Mouse (Mus musculus): Measurements from ENCODE around the gene Lifr. TPM values are rescaled to one million over a fixed set of nuclear protein-coding genes. Genes with fewer than 3 reads are reported as not detected.

Gene Lifr
- total RNA-seq, 2 experiments from 2014 or later, result 57.7 to 60.9 TPM

DNA sequence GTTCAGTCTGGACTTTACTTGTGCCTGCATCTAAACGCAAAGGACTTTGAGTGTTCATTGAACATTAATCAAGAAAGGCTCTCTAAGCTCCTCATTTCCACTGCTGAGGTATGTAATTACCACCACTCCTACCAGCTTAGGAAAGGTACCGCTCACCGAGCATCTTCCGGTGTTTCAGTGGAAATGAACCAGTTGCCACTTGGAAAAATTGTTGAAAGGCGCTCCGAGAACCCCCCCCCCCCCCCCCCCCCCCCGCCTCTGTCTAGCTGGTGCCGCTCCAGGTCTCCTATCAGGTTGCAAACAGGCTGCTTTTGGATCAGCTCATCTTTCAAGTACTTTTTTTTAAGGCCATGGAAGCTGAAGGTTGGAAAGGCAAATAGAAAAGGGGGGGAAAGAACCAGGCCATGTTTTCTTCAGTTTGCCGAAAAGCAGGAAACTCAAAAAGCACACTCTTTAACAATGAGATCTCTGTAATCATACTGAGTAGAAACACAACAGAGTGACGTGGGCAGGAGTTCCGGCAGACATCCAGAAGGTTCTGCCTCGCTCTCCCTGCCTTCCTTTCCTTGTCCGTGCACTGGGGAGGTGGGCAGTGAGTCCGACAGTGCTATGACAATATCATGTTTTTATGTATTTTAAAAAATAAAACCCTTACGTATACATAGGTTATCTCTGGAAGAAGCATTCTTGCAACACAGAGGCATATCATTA is 9.3 kb upstream of the Lifr start:
- no peak for DNase-seq
- intact Hi-C loops (cut with DNase I), result no loop called here

DNA sequence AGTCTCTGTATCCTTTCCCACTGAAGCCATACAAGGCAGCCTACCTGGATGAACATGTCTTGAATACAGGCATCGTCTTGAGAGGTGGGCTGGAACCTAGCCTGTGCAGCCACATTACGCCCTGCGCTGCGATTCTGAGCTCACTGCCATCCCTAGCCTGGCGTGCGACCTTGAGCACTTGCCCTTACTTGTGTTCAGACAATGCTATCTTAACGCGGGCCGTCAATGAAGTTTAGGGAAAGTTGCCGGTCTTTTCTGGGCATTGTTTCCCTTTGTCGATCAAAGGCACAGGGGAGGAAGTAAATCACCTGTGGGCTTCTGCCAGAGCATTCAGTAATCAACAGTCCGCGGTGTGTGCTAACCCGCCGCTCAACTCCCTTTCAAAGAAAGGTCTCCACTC is 8.6 kb upstream of the Lifr start:
- intact Hi-C loops (cut with DNase I), result no loop called here
- DNase-seq, result no peak

DNA sequence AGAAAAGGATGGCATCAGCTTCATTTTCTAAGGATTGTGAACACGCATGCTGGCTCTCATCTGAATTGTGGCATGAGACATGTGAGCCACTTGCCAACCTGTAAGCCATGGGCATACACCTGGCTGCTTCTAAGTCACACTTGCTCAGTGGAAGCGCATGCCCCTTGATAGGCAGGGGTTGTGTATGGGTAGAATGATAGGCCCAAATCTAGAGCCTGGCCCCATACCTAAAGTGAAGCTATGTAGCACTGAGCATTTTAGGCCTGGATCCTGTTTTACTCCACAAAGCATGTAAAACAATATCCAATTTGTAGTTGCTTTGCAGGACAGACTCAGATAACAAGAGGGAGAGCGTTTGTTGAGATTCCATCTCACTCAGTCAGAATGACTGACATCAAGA is 7.5 kb upstream of the Lifr start:
- intact Hi-C loops (cut with DNase I), result no loop called here
- no peak for DNase-seq

DNA sequence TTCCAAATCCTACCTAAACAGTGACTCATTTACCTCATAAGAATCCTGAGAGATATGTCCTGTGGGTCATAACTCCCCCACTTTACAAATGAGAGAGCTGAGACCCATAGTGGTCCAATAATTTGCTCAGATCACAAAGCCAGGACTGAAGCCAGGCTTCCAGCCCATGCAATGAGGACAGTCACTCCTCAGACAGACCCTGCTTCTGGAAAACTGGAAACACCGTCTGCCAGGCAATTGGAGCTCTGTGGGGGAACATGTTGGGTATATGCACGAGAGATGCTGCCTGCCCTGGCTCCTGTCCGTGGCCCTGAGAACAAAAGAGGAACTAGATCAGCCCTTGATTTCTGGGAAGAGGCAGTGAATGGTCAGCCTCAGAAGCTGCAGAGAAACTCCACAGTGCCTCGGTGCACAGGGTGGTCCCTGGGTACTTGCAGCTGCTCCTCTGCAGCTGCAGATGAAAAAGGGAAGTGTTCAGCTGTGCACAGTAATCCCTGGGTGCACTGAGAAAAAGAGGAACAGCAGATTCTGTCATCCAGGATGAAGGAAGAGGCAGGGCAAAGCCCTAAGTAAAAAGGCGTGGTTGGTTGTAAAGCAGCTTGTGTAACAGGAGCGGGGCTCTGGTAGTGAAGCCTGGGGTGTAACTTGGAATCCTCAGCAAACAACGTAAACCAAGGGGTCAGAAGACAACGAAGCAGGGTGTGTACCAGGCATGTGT is 5.5 kb upstream of the Lifr start:
- peak in 1 of 2 experiments; percentile 19 for DNase-seq
- intact Hi-C loops (cut with DNase I), result no loop called here

DNA sequence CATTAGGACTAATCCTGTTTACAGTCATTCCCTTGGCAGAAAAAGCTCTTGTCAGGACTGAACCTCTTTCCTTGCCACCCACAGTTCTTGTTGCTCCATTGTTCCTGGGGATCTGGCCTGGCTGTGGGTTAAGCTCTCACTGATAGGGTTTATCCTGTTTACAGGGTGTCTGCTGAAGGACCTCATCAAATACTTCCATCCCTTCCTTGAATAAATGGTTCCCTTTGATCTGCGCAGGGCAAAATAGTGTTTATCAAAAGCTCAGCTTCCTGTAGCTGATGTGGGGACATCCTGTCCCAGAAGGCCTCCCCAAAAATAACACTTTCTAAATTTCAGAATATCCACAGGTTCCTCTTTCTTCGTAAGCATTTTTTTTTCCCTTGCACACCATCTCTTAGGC is 1.7 kb upstream of the Lifr start:
- peak; percentile 19 to 36 for DNase-seq
- intact Hi-C loops (cut with DNase I), result no loop called here

GRCm38 (mm10) chr15:7092321-7092720 is 1.9 kb downstream of the Lifr start:
- intact Hi-C loops (cut with DNase I), result no loop called here
- DNase-seq, result peak in 1 of 2 experiments; percentile 44

GRCm38 (mm10) chr15:7099406-7099805 is 9.0 kb downstream of the Lifr start:
- no peak for DNase-seq
- intact Hi-C loops (cut with DNase I), result no loop called here

DNA sequence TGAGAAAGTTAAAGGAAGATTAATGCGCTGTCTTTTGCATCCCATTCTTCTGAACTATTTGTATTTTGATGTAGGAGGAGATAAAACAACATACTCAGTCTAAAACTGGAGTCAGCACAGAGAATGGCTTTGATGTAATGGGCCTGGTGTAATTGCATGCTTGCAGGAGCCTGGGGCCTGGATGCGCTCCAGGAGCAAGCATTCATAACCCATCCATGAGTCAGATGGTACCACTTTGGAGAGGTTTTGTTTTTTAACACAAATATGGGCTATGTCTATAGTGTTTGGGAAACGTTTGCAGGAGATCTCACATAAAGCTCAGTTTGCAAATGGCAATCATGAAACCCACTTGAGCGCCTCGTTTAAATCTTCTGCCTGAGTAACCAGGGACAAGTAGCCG is 9.8 kb downstream of the Lifr start:
- DNase-seq, result no peak
- intact Hi-C loops (cut with DNase I), result no loop called here

GRCm38 (mm10) chr15:7103051-7103450 is 12.6 kb downstream of the Lifr start:
- intact Hi-C loops (cut with DNase I), result no loop called here
- DNase-seq, result no peak

GRCm38 (mm10) chr15:7105224-7105623 is 14.8 kb downstream of the Lifr start:
- no peak for DNase-seq
- intact Hi-C loops (cut with DNase I), result no loop called here

DNA sequence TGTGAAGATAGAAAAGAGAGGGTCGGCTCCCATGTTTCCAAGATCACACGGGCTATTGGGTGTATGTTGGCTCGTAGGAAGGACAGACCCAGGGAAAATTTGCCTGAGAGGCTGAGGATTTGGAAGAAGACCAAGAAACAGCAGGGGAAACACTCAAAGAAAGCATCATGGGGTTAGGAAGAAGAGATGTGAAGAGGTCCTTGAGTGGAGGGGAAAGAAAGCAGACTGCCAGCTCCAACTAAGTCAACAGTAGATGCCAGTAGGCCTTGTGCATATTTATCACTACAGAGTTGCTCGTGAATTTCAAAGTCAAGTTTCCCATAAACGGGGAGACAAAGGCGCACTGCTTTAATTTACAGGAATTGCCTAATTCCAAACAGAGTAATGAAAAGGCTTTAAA is 17.7 kb downstream of the Lifr start:
- intact Hi-C loops (cut with DNase I), result no loop called here
- DNase-seq, result no peak

DNA sequence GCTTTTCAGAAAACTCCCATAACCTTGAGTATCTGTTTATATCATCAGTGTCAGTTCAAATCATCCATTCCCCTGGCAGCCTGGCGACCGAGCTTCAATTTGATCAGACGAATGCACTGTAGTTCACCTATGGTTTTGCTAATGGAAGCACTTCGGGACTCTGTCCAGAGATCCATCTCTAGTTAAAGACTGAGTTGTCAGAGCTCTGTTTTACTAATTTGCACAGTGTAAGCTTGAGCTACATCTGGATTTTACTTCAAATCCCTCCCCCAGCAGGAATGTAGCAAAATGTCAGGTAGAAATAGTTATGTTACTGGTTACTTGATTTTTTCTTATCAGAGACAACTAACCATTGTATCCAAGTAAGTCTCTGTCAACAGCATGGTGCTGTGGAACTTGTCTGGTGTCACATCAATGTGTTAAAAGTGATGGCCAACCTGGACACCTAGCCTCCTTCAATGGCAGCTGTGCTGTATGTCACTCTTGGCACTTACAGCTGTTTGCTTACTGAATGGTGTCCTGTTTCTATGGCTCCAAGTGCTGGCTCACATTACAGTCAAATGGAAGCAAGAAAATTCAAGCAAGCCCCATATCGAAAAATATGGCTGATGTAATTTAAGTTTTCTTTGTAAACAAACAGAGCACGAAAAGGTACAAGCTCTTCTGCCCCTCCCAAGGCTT is 22.0 kb downstream of the Lifr start:
- DNase-seq, result no peak
- intact Hi-C loops (cut with DNase I), result no loop called here

GRCm38 (mm10) chr15:7113906-7114305 is 23.5 kb downstream of the Lifr start:
- DNase-seq, result no peak
- intact Hi-C loops (cut with DNase I), result no loop called here

GRCm38 (mm10) chr15:7115326-7116003 is 25.1 kb downstream of the Lifr start:
- no peak for DNase-seq
- intact Hi-C loops (cut with DNase I), result no loop called here

DNA sequence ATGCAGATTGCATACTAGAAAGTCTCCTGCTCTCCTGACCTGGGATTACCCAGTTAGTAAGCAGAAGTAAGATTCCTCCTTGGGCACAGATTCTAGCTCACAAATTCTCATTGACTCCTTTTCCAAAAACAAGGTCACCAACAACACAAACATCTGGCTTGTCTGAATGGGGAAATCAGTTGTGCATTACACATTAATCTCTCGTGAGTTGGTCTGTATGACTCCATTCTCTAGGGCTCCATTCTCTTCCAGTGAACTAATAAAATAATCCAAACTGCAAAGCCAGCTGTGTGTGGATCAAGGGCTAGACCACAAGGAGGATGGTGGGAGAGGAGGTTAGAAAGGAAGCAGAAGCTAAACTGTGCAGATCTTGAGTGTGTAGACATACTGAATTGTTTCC is 25.8 kb downstream of the Lifr start:
- DNase-seq, result no peak
- intact Hi-C loops (cut with DNase I), result no loop called here

GRCm38 (mm10) chr15:7116699-7117098 is 26.3 kb downstream of the Lifr start:
- intact Hi-C loops (cut with DNase I), result no loop called here

DNA sequence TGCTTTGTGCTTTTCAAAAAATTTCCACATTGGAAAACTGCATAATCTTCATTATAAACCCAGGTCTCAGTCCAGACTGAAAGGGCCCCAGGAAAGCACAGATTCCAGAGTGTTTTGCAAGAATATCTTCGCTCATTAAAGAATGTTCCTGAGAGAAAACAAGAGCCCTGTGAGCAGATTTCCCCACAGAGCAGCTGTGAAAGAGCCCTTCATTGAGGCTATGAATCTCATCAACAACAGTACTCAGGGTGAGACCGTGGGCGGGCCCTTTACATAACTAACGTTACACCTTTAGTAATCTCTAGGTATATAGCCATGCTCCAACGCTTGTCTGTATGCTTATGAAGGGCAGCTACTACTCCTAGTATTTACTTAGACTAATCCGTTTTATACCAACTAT is 27.5 kb downstream of the Lifr start:
- DNase-seq, result no peak
- intact Hi-C loops (cut with DNase I), result no loop called here

More at GRCm38 (mm10) chr15:7116699-7117098, 26.3 kb downstream of the Lifr start:
- DNase-seq, result no peak

DNA sequence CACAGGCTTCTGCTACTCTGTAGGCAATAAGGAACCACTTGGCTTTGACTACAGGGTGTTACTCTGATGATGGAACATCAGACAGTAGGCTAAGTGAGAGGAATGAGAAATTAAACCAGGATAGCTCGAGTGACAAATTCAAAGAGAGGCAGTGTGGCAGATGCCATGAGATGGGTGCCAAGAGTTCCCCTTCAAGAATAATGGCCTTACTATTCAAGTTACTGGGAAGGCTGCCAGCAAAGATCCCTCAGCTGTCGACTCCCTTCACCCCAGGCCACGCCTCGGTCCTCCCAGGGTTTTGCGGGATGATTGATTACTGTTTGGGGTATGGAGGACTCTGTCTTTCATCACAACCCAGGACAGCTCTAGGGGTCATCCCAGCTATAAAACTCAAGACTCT is 28.4 kb downstream of the Lifr start:
- intact Hi-C loops (cut with DNase I), result no loop called here
- DNase-seq, result no peak

DNA sequence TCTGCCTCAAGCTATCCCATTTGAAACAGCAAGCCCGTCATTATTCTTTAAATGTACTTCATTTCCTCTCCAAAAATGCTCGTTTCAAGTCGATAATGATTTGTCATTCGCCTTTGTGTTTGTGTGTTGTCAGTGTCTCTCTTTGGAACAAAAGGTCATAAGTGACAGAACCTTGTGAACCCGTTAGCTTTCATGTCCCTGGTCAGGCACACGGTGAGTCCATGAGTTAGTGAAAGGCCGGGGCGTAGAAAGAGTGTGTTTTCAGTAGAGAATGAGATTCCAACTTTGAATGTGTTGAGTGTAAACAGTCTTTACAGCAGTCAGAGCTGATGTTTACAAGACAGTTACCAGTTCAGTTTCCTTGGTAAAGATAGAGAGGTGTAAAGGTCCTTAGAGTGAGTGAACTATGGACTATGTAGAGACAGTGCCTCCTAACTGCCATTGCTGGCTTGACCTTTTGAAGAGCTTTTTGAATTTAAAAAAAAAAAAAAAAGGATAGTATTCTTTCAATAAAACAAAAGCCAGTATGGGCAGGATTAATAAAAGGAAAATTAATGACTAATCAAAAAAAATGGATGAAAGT is 29.6 kb downstream of the Lifr start:
- intact Hi-C loops (cut with DNase I), result no loop called here
- DNase-seq, result no peak

GRCm38 (mm10) chr15:7123781-7124450 is 33.5 kb downstream of the Lifr start:
- intact Hi-C loops (cut with DNase I), result no loop called here

More at GRCm38 (mm10) chr15:7123781-7124450, 33.5 kb downstream of the Lifr start:
- no peak for DNase-seq

Measured in heart, postnatal 36 days (tissue).